Mouse (Mus musculus): Measurements from ENCODE around the gene Fat4.
A peak's percentile ranks its signal among the peaks of the same experiment; 100 is the strongest.

Fat4 gene

GRCm38 (mm10) chr3:38886890-38887355 lies at the start of gene Fat4:
Gene Fat4, plus strand, starts transcription at chr3:38886940.
- peak; percentile 21 for DNase-seq

- DNase-seq = no peak
Measured at GRCm38 (mm10) chr3:38839438-38839837, 47.3 kb upstream of the Fat4 start.

GRCm38 (mm10) chr3:38843000-38843538 lies 43.7 kb upstream of the Fat4 start:
- DNase-seq = no peak

- DNase-seq = peak; percentile 13
Measured at GRCm38 (mm10) chr3:38846602-38847382, 39.9 kb upstream of the Fat4 start.

- DNase-seq = no peak
Measured at GRCm38 (mm10) chr3:38849077-38849476, 37.7 kb upstream of the Fat4 start.

- DNase-seq = peak; percentile 52
Measured at GRCm38 (mm10) chr3:38849536-38849935, 37.2 kb upstream of the Fat4 start.

- DNase-seq = peak; percentile 68
Measured at GRCm38 (mm10) chr3:38853650-38854049, 33.1 kb upstream of the Fat4 start.

- no peak for DNase-seq
Measured at GRCm38 (mm10) chr3:38860683-38861082, 26.1 kb upstream of the Fat4 start.

- DNase-seq = no peak
Measured at GRCm38 (mm10) chr3:38871291-38871690, 15.4 kb upstream of the Fat4 start.

- no peak for DNase-seq
Measured at GRCm38 (mm10) chr3:38875872-38876271, 10.9 kb upstream of the Fat4 start.

GRCm38 (mm10) chr3:38876706-38877105 lies 10.0 kb upstream of the Fat4 start:
- no peak for DNase-seq

GRCm38 (mm10) chr3:38882778-38883177 lies 4.0 kb upstream of the Fat4 start:
- DNase-seq = no peak

GRCm38 (mm10) chr3:38883676-38884075 lies 3.1 kb upstream of the Fat4 start:
- no peak for DNase-seq

GRCm38 (mm10) chr3:38884276-38884675 lies 2.5 kb upstream of the Fat4 start:
- DNase-seq = peak; percentile 82

GRCm38 (mm10) chr3:38884919-38885418 lies 1.8 kb upstream of the Fat4 start:
- peak; percentile 28 for DNase-seq

GRCm38 (mm10) chr3:38885481-38886001 lies 1.2 kb upstream of the Fat4 start:
- DNase-seq = peak; percentile 71

- DNase-seq = peak; percentile 49
Measured at GRCm38 (mm10) chr3:38886061-38886821, 499 bp upstream of the Fat4 start.

- DNase-seq = peak; percentile 63
Measured at GRCm38 (mm10) chr3:38887381-38887991, 746 bp downstream of the Fat4 start.

GRCm38 (mm10) chr3:38888111-38888510 lies 1.4 kb downstream of the Fat4 start:
- DNase-seq = peak; percentile 83

- DNase-seq = no peak
Measured at GRCm38 (mm10) chr3:38892791-38893224, 6.1 kb downstream of the Fat4 start.

- no peak for DNase-seq
Measured at GRCm38 (mm10) chr3:38900839-38901238, 14.1 kb downstream of the Fat4 start.

- DNase-seq = no peak
Measured at GRCm38 (mm10) chr3:38906832-38907231, 20.1 kb downstream of the Fat4 start.

Measured in thymus, postnatal 4 days (tissue).